In the genomic region with DNA sequence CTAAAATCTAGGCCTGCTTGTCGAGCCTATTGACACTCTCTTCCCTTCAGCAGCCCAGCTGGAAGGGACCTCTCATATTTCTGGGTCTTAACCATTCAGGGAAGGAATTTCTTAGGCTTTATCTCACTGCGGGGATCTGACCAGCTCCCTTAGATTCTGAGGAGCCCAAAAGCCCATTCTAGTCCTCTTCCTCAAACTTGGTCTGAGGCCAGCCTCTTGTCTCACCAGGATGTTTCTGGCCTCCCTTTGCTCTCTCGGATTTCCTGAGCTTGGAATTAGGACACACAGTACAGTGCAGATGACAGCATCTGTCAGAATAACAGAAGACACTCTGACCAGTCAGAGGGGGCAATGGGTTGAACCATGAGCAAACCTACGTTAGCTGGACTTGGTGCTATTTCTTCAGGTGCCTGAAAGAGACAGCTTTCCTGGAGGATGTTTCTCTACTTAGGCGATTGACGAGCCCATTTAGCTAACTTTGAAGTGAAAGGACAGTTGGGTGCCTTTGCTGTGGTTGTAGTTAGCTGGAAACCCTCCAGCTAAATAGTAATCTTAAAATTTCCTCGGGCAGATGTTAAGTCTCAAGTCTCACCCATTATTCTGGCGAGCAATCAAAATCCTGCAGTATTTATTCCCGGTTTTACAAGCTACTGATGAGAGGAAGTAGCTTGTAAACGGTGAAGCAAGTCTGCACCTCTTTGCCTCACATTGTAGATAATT, we compare ENCODE assay signal across 8 mouse cellular contexts. TPM values are rescaled to one million over a fixed set of nuclear protein-coding genes. Genes with fewer than 3 reads are reported as not detected.
DNase-seq lines count a peak whose midpoint lies in the region; ATAC-seq and TF ChIP-seq lines count a peak whose summit lies in the region.

No protein-coding gene starts in this region.

- DNase-seq in adrenal gland, adult 2 months, result peak; percentile 51
- no peak for DNase-seq in adrenal gland, postnatal 25 days
- peak; percentile 21 for DNase-seq in adrenal gland, adult 8-10 months
- peak; percentile 33 for DNase-seq in forebrain, postnatal 0 days
- peak; percentile 56 for DNase-seq in intestine, embryonic 14.5 days (ENCODE audit: low spot score)
- DNase-seq in liver, postnatal 0 days, result peak; percentile 21
- no peak for DNase-seq in thymus, postnatal 25 days

- H3K4me1 ChIP-seq in forebrain, postnatal 0 days (ENCODE audit: insufficient read depth), result peaks cover 16% of the 10 kb centered on the region
- H3K4me1 ChIP-seq in intestine, embryonic 14.5 days (replicated peaks; ENCODE audit: control insufficient read depth, insufficient read depth, low read length), result peaks cover 18% of the 10 kb centered on the region
- peaks cover 16% of the 10 kb centered on the region for H3K4me1 ChIP-seq in liver, postnatal 0 days (ENCODE audit: insufficient read depth)
- peaks cover 9% of the 10 kb centered on the region for H3K4me1 ChIP-seq in stomach, embryonic 14.5 days (ENCODE audit: control insufficient read depth, insufficient read depth, low read length)

- WGBS in forebrain, postnatal 0 days, result 50% methylated on average over 10 of the region's 10 CpGs
- 20% methylated on average over 10 of the region's 10 CpGs for WGBS in intestine, embryonic 14.5 days
- 41% methylated on average over 10 of the region's 10 CpGs for WGBS in liver, postnatal 0 days (ENCODE audit: insufficient replicate concordance)
- WGBS in stomach, embryonic 14.5 days, result 27% methylated on average over 10 of the region's 10 CpGs

- peak overlapping the region; percentile 84 for H3K9ac ChIP-seq in forebrain, postnatal 0 days
- peak overlapping the region; percentile 96 for H3K9ac ChIP-seq in intestine, embryonic 14.5 days (ENCODE audit: low read length)
- H3K9ac ChIP-seq in liver, postnatal 0 days (replicated peaks), result peak overlapping the region; percentile 46
- no peak overlapping the region; the same call in 1 of the 2 replicates for H3K9ac ChIP-seq in stomach, embryonic 14.5 days (replicated peaks; ENCODE audit: low read depth, low read length)

- no peak for TF ChIP-seq CTCF in forebrain, postnatal 0 days (IDR thresholded peaks at IDR 0.05; ENCODE audit: low read depth)
- TF ChIP-seq CTCF in liver, postnatal 0 days (IDR thresholded peaks at IDR 0.05; ENCODE audit: low read depth), result no peak

- no peaks in the 10 kb centered on the region for H3K36me3 ChIP-seq in forebrain, postnatal 0 days (ENCODE audit: insufficient read depth)
- no peaks in the 10 kb centered on the region for H3K36me3 ChIP-seq in intestine, embryonic 14.5 days (ENCODE audit: control insufficient read depth, insufficient read depth, low read length)
- H3K36me3 ChIP-seq in liver, postnatal 0 days (replicated peaks; ENCODE audit: insufficient read depth, low read length), result no peaks in the 10 kb centered on the region
- no peaks in the 10 kb centered on the region for H3K36me3 ChIP-seq in stomach, embryonic 14.5 days (ENCODE audit: control insufficient read depth, insufficient read depth, low read length)

- peak overlapping the region; percentile 60 for H3K4me2 ChIP-seq in forebrain, postnatal 0 days (ENCODE audit: low read depth)
- peak overlapping the region; percentile 69 for H3K4me2 ChIP-seq in intestine, embryonic 14.5 days (ENCODE audit: low read length)
- peak overlapping the region; percentile 94 for H3K4me2 ChIP-seq in liver, postnatal 0 days (ENCODE audit: low read depth, low read length)
- H3K4me2 ChIP-seq in stomach, embryonic 14.5 days (replicated peaks; ENCODE audit: low read depth, low read length), result peak overlapping the region; percentile 48

- H3K4me3 ChIP-seq in forebrain, postnatal 0 days (ENCODE audit: low read depth, low read length), result peak overlapping the region; percentile 73
- peak overlapping the region; percentile 98 for H3K4me3 ChIP-seq in intestine, embryonic 14.5 days (ENCODE audit: low read depth, low read length)
- peak overlapping the region; percentile 81 for H3K4me3 ChIP-seq in liver, postnatal 0 days (ENCODE audit: low read depth, low read length)
- H3K4me3 ChIP-seq in stomach, embryonic 14.5 days (ENCODE audit: low read depth, low read length), result peak overlapping the region; percentile 95

- no peak overlapping the region for H3K27ac ChIP-seq in forebrain, postnatal 0 days (ENCODE audit: low read depth, low read length)
- peak overlapping the region; percentile 54; the same call in 1 of the 2 replicates for H3K27ac ChIP-seq in intestine, embryonic 14.5 days (ENCODE audit: low read depth)
- H3K27ac ChIP-seq in liver, postnatal 0 days (ENCODE audit: low read depth), result peak overlapping the region; percentile 84
- peak overlapping the region; percentile 40; the same call in 1 of the 2 replicates for H3K27ac ChIP-seq in stomach, embryonic 14.5 days (ENCODE audit: low read length)

- no peaks in the 10 kb centered on the region for H3K9me3 ChIP-seq in forebrain, postnatal 0 days (ENCODE audit: low read length)
- no peaks in the 10 kb centered on the region for H3K9me3 ChIP-seq in intestine, embryonic 14.5 days (ENCODE audit: control insufficient read depth, low read length)
- H3K9me3 ChIP-seq in liver, postnatal 0 days (ENCODE audit: low read length), result no peaks in the 10 kb centered on the region
- H3K9me3 ChIP-seq in stomach, embryonic 14.5 days (ENCODE audit: control insufficient read depth, low read depth, low read length), result no peaks in the 10 kb centered on the region

- TF ChIP-seq EP300 in liver, postnatal 0 days (IDR thresholded peaks at IDR 0.05; ENCODE audit: low read depth), result no peak

- no peaks in the 10 kb centered on the region for H3K27me3 ChIP-seq in forebrain, postnatal 0 days (ENCODE audit: insufficient read depth, low read length)
- H3K27me3 ChIP-seq in intestine, embryonic 14.5 days (replicated peaks; ENCODE audit: control insufficient read depth, insufficient read depth, low read length), result no peaks in the 10 kb centered on the region
- no peaks in the 10 kb centered on the region for H3K27me3 ChIP-seq in liver, postnatal 0 days (ENCODE audit: insufficient read depth, low read length)
- no peaks in the 10 kb centered on the region for H3K27me3 ChIP-seq in stomach, embryonic 14.5 days (ENCODE audit: control insufficient read depth, insufficient read depth, low read length)

- no peak for ATAC-seq in forebrain, postnatal 0 days
- ATAC-seq in intestine, embryonic 14.5 days (replicated peaks; ENCODE audit: low FRiP score, low TSS enrichment, low read depth), result no peak
- ATAC-seq in liver, postnatal 0 days, result no peak
- ATAC-seq in stomach, embryonic 14.5 days (ENCODE audit: insufficient number of reproducible peaks, insufficient read depth, low FRiP score, low read depth), result no peak

RNA-seq across cellular contexts. Expression of gene Acadsb, which starts 1.0 kb away (rescaled TPM):
- 100 to 1,000 TPM; 228 to 655 TPM for total RNA-seq in adrenal gland, adult 2 months (2021)
- polyA plus RNA-seq in adrenal gland, adult 2 months (2012; rRNA removed), result 14.5 and 24.4 TPM in 2 replicates
- 497 and 536 TPM in 2 replicates for total RNA-seq in adrenal gland, postnatal 25 days (2021)
- 100 to 1,000 TPM; 157 to 791 (median 490) TPM for total RNA-seq in adrenal gland, adult 8-10 months (2022)
- 56.7 and 80.3 TPM in 2 replicates for total RNA-seq in forebrain, postnatal 0 days (2014; rRNA removed)
- 51.6 and 73.3 TPM in 2 replicates for polyA plus RNA-seq in forebrain, postnatal 0 days (2015; fragmentation: Nextera tagmentation; extraction: Ambion mirVana)
- polyA plus RNA-seq in intestine, embryonic 14.5 days (2014; fragmentation: Nextera tagmentation; extraction: Ambion mirVana), result 67.8 and 91.1 TPM in 2 replicates
- polyA plus RNA-seq in liver, postnatal 0 days (2015; fragmentation: Nextera tagmentation; extraction: Ambion mirVana), result 27.1 and 28.2 TPM in 2 replicates
- 109 and 114 TPM in 2 replicates for polyA plus RNA-seq in stomach, embryonic 14.5 days (2014; fragmentation: Nextera tagmentation; extraction: Ambion mirVana)

RNA-seq across cellular contexts. Expression of gene Ikzf5, which starts 1.1 kb away (rescaled TPM):
- total RNA-seq in adrenal gland, adult 2 months (2021), result 10 to 100 TPM; 36.8 to 37.2 TPM
- polyA plus RNA-seq in adrenal gland, adult 2 months (2012; rRNA removed), result 7.4 and 7.9 TPM in 2 replicates
- 21.3 and 36.7 TPM in 2 replicates for total RNA-seq in adrenal gland, postnatal 25 days (2021)
- total RNA-seq in adrenal gland, adult 8-10 months (2022), result 10 to 100 TPM; 33.5 to 39.7 (median 35.7) TPM
- 18.8 and 20.8 TPM in 2 replicates for total RNA-seq in forebrain, postnatal 0 days (2014; rRNA removed)
- polyA plus RNA-seq in forebrain, postnatal 0 days (2015; fragmentation: Nextera tagmentation; extraction: Ambion mirVana), result 10.0 and 10.5 TPM in 2 replicates
- 15.7 and 19.4 TPM in 2 replicates for polyA plus RNA-seq in intestine, embryonic 14.5 days (2014; fragmentation: Nextera tagmentation; extraction: Ambion mirVana)
- 4.8 and 5.4 TPM in 2 replicates for polyA plus RNA-seq in liver, postnatal 0 days (2015; fragmentation: Nextera tagmentation; extraction: Ambion mirVana)
- polyA plus RNA-seq in stomach, embryonic 14.5 days (2014; fragmentation: Nextera tagmentation; extraction: Ambion mirVana), result 18.2 and 20.0 TPM in 2 replicates

RNA-seq across cellular contexts. Expression of gene Pstk, which starts 40.4 kb away (rescaled TPM):
- total RNA-seq in adrenal gland, adult 2 months (2021), result 10 to 100 TPM; 21.3 to 26.2 TPM
- polyA plus RNA-seq in adrenal gland, adult 2 months (2012; rRNA removed), result 71.2 and 91.3 TPM in 2 replicates
- 22.7 and 31.2 TPM in 2 replicates for total RNA-seq in adrenal gland, postnatal 25 days (2021)
- 10 to 100 TPM; 19.4 to 21.4 (median 20.1) TPM for total RNA-seq in adrenal gland, adult 8-10 months (2022)
- total RNA-seq in forebrain, postnatal 0 days (2014; rRNA removed), result 22.6 and 36.3 TPM in 2 replicates
- 36.4 and 39.8 TPM in 2 replicates for polyA plus RNA-seq in forebrain, postnatal 0 days (2015; fragmentation: Nextera tagmentation; extraction: Ambion mirVana)
- polyA plus RNA-seq in intestine, embryonic 14.5 days (2014; fragmentation: Nextera tagmentation; extraction: Ambion mirVana), result 73.9 and 75.9 TPM in 2 replicates
- 19.5 and 20.4 TPM in 2 replicates for polyA plus RNA-seq in liver, postnatal 0 days (2015; fragmentation: Nextera tagmentation; extraction: Ambion mirVana)
- 79.4 and 82.8 TPM in 2 replicates for polyA plus RNA-seq in stomach, embryonic 14.5 days (2014; fragmentation: Nextera tagmentation; extraction: Ambion mirVana)

RNA-seq across cellular contexts. Expression of gene 2310057M21Rik, which starts 48.8 kb away (rescaled TPM):
- total RNA-seq in adrenal gland, adult 2 months (2021), result 10 to 100 TPM; 13.0 to 13.1 TPM
- 6.6 and 8.8 TPM in 2 replicates for polyA plus RNA-seq in adrenal gland, adult 2 months (2012; rRNA removed)
- 10.3 and 14.3 TPM in 2 replicates for total RNA-seq in adrenal gland, postnatal 25 days (2021)
- total RNA-seq in adrenal gland, adult 8-10 months (2022), result 10 to 100 TPM; 11.0 to 14.8 (median 12.0) TPM
- total RNA-seq in forebrain, postnatal 0 days (2014; rRNA removed), result 7.6 and 21.7 TPM in 2 replicates
- 16.2 and 22.3 TPM in 2 replicates for polyA plus RNA-seq in forebrain, postnatal 0 days (2015; fragmentation: Nextera tagmentation; extraction: Ambion mirVana)
- polyA plus RNA-seq in intestine, embryonic 14.5 days (2014; fragmentation: Nextera tagmentation; extraction: Ambion mirVana), result 23.8 and 25.0 TPM in 2 replicates
- 4.7 and 5.6 TPM in 2 replicates for polyA plus RNA-seq in liver, postnatal 0 days (2015; fragmentation: Nextera tagmentation; extraction: Ambion mirVana)
- 16.9 and 23.4 TPM in 2 replicates for polyA plus RNA-seq in stomach, embryonic 14.5 days (2014; fragmentation: Nextera tagmentation; extraction: Ambion mirVana)

Comparison
In these comparisons a context has a peak if more than half of its experiments do, and no peak if none do; other contexts are left out.
1. DNase-seq: peak in adrenal gland, adult 2 months (single experiment), adrenal gland, adult 8-10 months (single experiment), forebrain, postnatal 0 days (single experiment), intestine, embryonic 14.5 days (single experiment) and liver, postnatal 0 days (single experiment); none in adrenal gland, postnatal 25 days (single experiment) and thymus, postnatal 25 days (single experiment).
2. Peak in every context shown above with its lines, with median percentiles within 50 percentile points of each other: H3K4me2 ChIP-seq and H3K4me3 ChIP-seq.